Mouse (Mus musculus) embryonic facial prominence, embryonic 12.5 days (tissue): ENCODE results near the gene Hoxb8. TPM values are rescaled to one million over a fixed set of nuclear protein-coding genes. Genes with fewer than 3 reads are reported as not detected.

ENCODE experiments used
- ATAC-seq: fragments of 200-750 bp; cut with Nextera tagmentation; 2 replicates; pipeline ENCODE4 v1.8.0; 2017; ENCODE audit not compliant: insufficient number of reproducible peaks, insufficient read depth, low FRiP score, low TSS enrichment
- H3K27ac ChIP-seq: fragments of 300-500 bp; sonication (generic); 2 replicates; pipeline ENCODE4 v1.5.1; 2016; ENCODE audit warnings: mild to moderate bottlenecking
- H3K27me3 ChIP-seq: fragments of 300-500 bp; sonication (generic); 2 replicates; pipeline ENCODE4 v1.6.1; 2016; ENCODE audit warnings: mild to moderate bottlenecking, moderate library complexity
- H3K36me3 ChIP-seq: fragments of 300-500 bp; sonication (generic); 2 replicates; pipeline ENCODE4 v1.6.1; 2016; ENCODE audit warnings: mild to moderate bottlenecking
- H3K4me1 ChIP-seq: fragments of 300-500 bp; sonication (generic); 2 replicates; pipeline ENCODE4 v1.6.1; 2016
- H3K4me2 ChIP-seq: fragments of 300-500 bp; sonication (generic); replicated peaks from 2 replicates; pipeline ENCODE4 v1.6.1; 2016; ENCODE audit warnings: mild to moderate bottlenecking, moderate library complexity
- H3K4me3 ChIP-seq: fragments of 300-500 bp; sonication (generic); 2 replicates; pipeline ENCODE4 v1.5.1; 2016; ENCODE audit warnings: mild to moderate bottlenecking
- H3K9ac ChIP-seq: fragments of 300-500 bp; sonication (generic); 2 replicates; pipeline ENCODE4 v1.6.1; 2016; ENCODE audit warnings: mild to moderate bottlenecking, moderate library complexity
- H3K9me3 ChIP-seq: fragments of 300-500 bp; sonication (generic); 2 replicates; pipeline ENCODE4 v1.6.1; 2016; ENCODE audit warnings: mild to moderate bottlenecking, moderate library complexity
- WGBS: fragments of 180-500 bp; shearing (Covaris S2); methylation state at CpG from one replicate; pipeline ENCODE4 v1.1.7; 2016; 5-methylcytosine and 5-hydroxymethylcytosine counted together
- polyA plus RNA-seq: library from polyadenylated mRNA; unstranded; fragments of >200 nt; fragmentation: Nextera tagmentation; extraction: Ambion mirVana; gene quantifications from 2 replicates; pipeline ENCODE4 v1.2.1, GENCODE M21; 2016

The Hoxb8 gene
- polyA plus RNA-seq, 1 experiment from 2014 or later = not detected

GRCm38 (mm10) chr11:96316696-96317607 is 35.2 kb downstream of the Hoxb8 start:
- Histone ChIP-seq H3K36me3 (no peaks in the 10 kb centered on the region), H3K9ac (no peak overlapping the region), H3K4me2 (no peak overlapping the region), H3K4me1 (peaks cover 5% of the 10 kb centered on the region; the same call in 1 of the 2 replicates), H3K27ac (no peak overlapping the region), H3K4me3 (no peak overlapping the region), H3K27me3 (peaks cover 96% of the 10 kb centered on the region), H3K9me3 (no peaks in the 10 kb centered on the region)
- no peak for ATAC-seq
- WGBS = 5% methylated on average over 18 of the region's 18 CpGs

GRCm38 (mm10) chr11:96317608-96318367 is 36.1 kb downstream of the Hoxb8 start, which contains the start of gene Hoxb4:
Gene Hoxb4 (plus strand): TSS chr11:96318267.
- no peak for ATAC-seq
- Histone ChIP-seq H3K9me3 (no peaks in the 10 kb centered on the region), H3K9ac (no peak within 1 kb of the TSS), H3K4me1 (peaks cover 5% of the 10 kb centered on the region; the same call in 1 of the 2 replicates), H3K27me3 (peaks cover 96% of the 10 kb centered on the region), H3K4me2 (peak within 1 kb of the TSS; percentile 45), H3K36me3 (no peaks in the 10 kb centered on the region), H3K4me3 (peak within 1 kb of the TSS; percentile 31), H3K27ac (no peak within 1 kb of the TSS)
- WGBS = under 1% methylated on average over 28 of the region's 28 CpGs

GRCm38 (mm10) chr11:96318368-96319070 is 36.8 kb downstream of the Hoxb8 start:
- H3K4me1 ChIP-seq = peaks cover 5% of the 10 kb centered on the region; the same call in 1 of the 2 replicates
- H3K9me3 ChIP-seq = no peaks in the 10 kb centered on the region
- no peaks in the 10 kb centered on the region for H3K36me3 ChIP-seq
- peaks cover 96% of the 10 kb centered on the region for H3K27me3 ChIP-seq
- ATAC-seq = no peak
- H3K9ac ChIP-seq = no peak overlapping the region
- no peak overlapping the region for H3K27ac ChIP-seq
- 1% methylated on average over 42 of the region's 45 CpGs for WGBS
- peak overlapping the region; percentile 45 for H3K4me2 ChIP-seq
- H3K4me3 ChIP-seq = peak overlapping the region; percentile 31

GRCm38 (mm10) chr11:96319071-96319902 is 37.6 kb downstream of the Hoxb8 start:
- H3K4me3 ChIP-seq = peak overlapping the region; percentile 31
- H3K9ac ChIP-seq = no peak overlapping the region
- H3K4me2 ChIP-seq = peak overlapping the region; percentile 45
- no peaks in the 10 kb centered on the region for H3K36me3 ChIP-seq
- no peak for ATAC-seq
- WGBS = under 1% methylated on average over 34 of the region's 34 CpGs
- peaks cover 5% of the 10 kb centered on the region; the same call in 1 of the 2 replicates for H3K4me1 ChIP-seq
- no peaks in the 10 kb centered on the region for H3K9me3 ChIP-seq
- H3K27ac ChIP-seq = no peak overlapping the region
- H3K27me3 ChIP-seq = peaks cover 96% of the 10 kb centered on the region

- ATAC-seq = no peak
- no peaks in the 10 kb centered on the region for H3K9me3 ChIP-seq
- H3K9ac ChIP-seq = no peak overlapping the region
- H3K4me2 ChIP-seq = no peak overlapping the region
- H3K36me3 ChIP-seq = no peaks in the 10 kb centered on the region
- H3K4me3 ChIP-seq = no peak overlapping the region
- peaks cover 98% of the 10 kb centered on the region for H3K27me3 ChIP-seq
- no peak overlapping the region for H3K27ac ChIP-seq
- peaks cover 5% of the 10 kb centered on the region; the same call in 1 of the 2 replicates for H3K4me1 ChIP-seq
- WGBS = under 1% methylated on average over 29 of the region's 29 CpGs
Observed at GRCm38 (mm10) chr11:96319910-96320309, 38.2 kb downstream of the Hoxb8 start.

GRCm38 (mm10) chr11:96320688-96321087 is 39.0 kb downstream of the Hoxb8 start:
- H3K4me2 ChIP-seq = no peak overlapping the region
- no peak overlapping the region for H3K9ac ChIP-seq
- peaks cover 5% of the 10 kb centered on the region; the same call in 1 of the 2 replicates for H3K4me1 ChIP-seq
- peaks cover 98% of the 10 kb centered on the region for H3K27me3 ChIP-seq
- no peak for ATAC-seq
- under 1% methylated on average over 17 of the region's 17 CpGs for WGBS
- H3K36me3 ChIP-seq = no peaks in the 10 kb centered on the region
- no peaks in the 10 kb centered on the region for H3K9me3 ChIP-seq
- no peak overlapping the region for H3K27ac ChIP-seq
- no peak overlapping the region for H3K4me3 ChIP-seq

- Histone ChIP-seq H3K4me2 (no peak overlapping the region), H3K4me3 (no peak overlapping the region), H3K4me1 (peaks cover 5% of the 10 kb centered on the region; the same call in 1 of the 2 replicates), H3K27me3 (peaks cover 99% of the 10 kb centered on the region), H3K27ac (no peak overlapping the region), H3K9ac (no peak overlapping the region), H3K9me3 (no peaks in the 10 kb centered on the region), H3K36me3 (no peaks in the 10 kb centered on the region)
- ATAC-seq = no peak
- WGBS = 4% methylated on average over 5 of the region's 5 CpGs
Observed at GRCm38 (mm10) chr11:96321846-96322245, 40.1 kb downstream of the Hoxb8 start.

GRCm38 (mm10) chr11:96322738-96323137 is 41.0 kb downstream of the Hoxb8 start:
- H3K9me3 ChIP-seq = no peaks in the 10 kb centered on the region
- no peak overlapping the region for H3K9ac ChIP-seq
- no peak overlapping the region for H3K4me2 ChIP-seq
- H3K27ac ChIP-seq = no peak overlapping the region
- H3K4me1 ChIP-seq = peaks cover 5% of the 10 kb centered on the region; the same call in 1 of the 2 replicates
- 4% methylated on average over 6 of the region's 6 CpGs for WGBS
- no peaks in the 10 kb centered on the region for H3K36me3 ChIP-seq
- peaks cover 100% of the 10 kb centered on the region for H3K27me3 ChIP-seq
- no peak for ATAC-seq
- H3K4me3 ChIP-seq = no peak overlapping the region

GRCm38 (mm10) chr11:96323154-96323553 is 41.4 kb downstream of the Hoxb8 start, which contains the start of gene Hoxb3:
Gene Hoxb3 (plus strand): TSS chr11:96323326.
- H3K27me3 ChIP-seq = peaks cover 100% of the 10 kb centered on the region
- peaks cover 5% of the 10 kb centered on the region; the same call in 1 of the 2 replicates for H3K4me1 ChIP-seq
- no peak within 1 kb of the TSS for H3K9ac ChIP-seq
- peak within 1 kb of the TSS; percentile 1; the same call in 1 of the 2 replicates for H3K4me3 ChIP-seq
- no peak within 1 kb of the TSS for H3K27ac ChIP-seq
- no peaks in the 10 kb centered on the region for H3K36me3 ChIP-seq
- H3K9me3 ChIP-seq = no peaks in the 10 kb centered on the region
- no peak for ATAC-seq
- 2% methylated on average over 10 of the region's 10 CpGs for WGBS
- H3K4me2 ChIP-seq = no peak within 1 kb of the TSS

- no peak overlapping the region for H3K27ac ChIP-seq
- H3K27me3 ChIP-seq = peaks cover 100% of the 10 kb centered on the region
- ATAC-seq = no peak
- no peaks in the 10 kb centered on the region for H3K36me3 ChIP-seq
- H3K4me2 ChIP-seq = no peak overlapping the region
- no peaks in the 10 kb centered on the region for H3K9me3 ChIP-seq
- under 1% methylated on average over 5 of the region's 5 CpGs for WGBS
- H3K4me3 ChIP-seq = peak overlapping the region; percentile 1; the same call in 1 of the 2 replicates
- H3K9ac ChIP-seq = no peak overlapping the region
- no peaks in the 10 kb centered on the region for H3K4me1 ChIP-seq
Observed at GRCm38 (mm10) chr11:96324125-96324524, 42.4 kb downstream of the Hoxb8 start.
